Mouse (Mus musculus) liver, embryonic 14.5 days (tissue): ENCODE measurements at regions not wholly inside any gene's neighbourhood (a gene's known extent, or its start where the extent isn't known, plus 50 kb on each side); places are given as distances from the start of the nearest gene placed in this dataset.

Source experiments
- ATAC-seq: fragments of 200-750 bp; cut with Nextera tagmentation; 2 replicates; pipeline ENCODE4 v1.8.0; 2017; ENCODE audit warnings: moderate number of reproducible peaks, mild to moderate bottlenecking, moderate library complexity; ENCODE audit not compliant: insufficient read depth
- DNase-seq, 3 experiments: peaks; one replicate each; pipeline ENCODE4 v3.0.0-alpha.2; 2012 to 2013; ENCODE audit warnings: low read depth in 3 of 3, low spot score in 3 of 3
- H3K27ac ChIP-seq: fragments of 300-500 bp; sonication (generic); 2 replicates; pipeline ENCODE4 v1.5.1; 2014; ENCODE audit warnings: moderate library complexity, mild to moderate bottlenecking, control low read depth, inconsistent platforms
- H3K27me3 ChIP-seq: fragments of 300-500 bp; sonication (generic); 2 replicates; pipeline ENCODE4 v1.6.1; 2014; ENCODE audit warnings: mild to moderate bottlenecking, low read length, moderate library complexity; ENCODE audit not compliant: control insufficient read depth, insufficient read depth
- H3K36me3 ChIP-seq: fragments of 300-500 bp; sonication (generic); replicated peaks from 2 replicates; pipeline ENCODE4 v1.6.1; 2014; ENCODE audit warnings: low read depth; ENCODE audit not compliant: control insufficient read depth, insufficient read depth
- H3K4me1 ChIP-seq, 2 experiments: fragments of 200-500 bp in 1 of 2; fragments of 300-500 bp in 1 of 2; sonication (generic) in 1 of 2; replicated peaks; 2 replicates each; pipeline ENCODE4 v1.6.1; 2012 to 2014; ENCODE audit warnings: antibody characterized with exemption in 1 of 2, inconsistent platforms in 1 of 2, low read length in 1 of 2; ENCODE audit not compliant: control insufficient read depth in 2 of 2, insufficient read depth in 2 of 2
- H3K4me2 ChIP-seq: fragments of 300-500 bp; sonication (generic); 2 replicates; pipeline ENCODE4 v1.6.1; 2014; ENCODE audit warnings: low read depth, mild to moderate bottlenecking, control low read depth, moderate library complexity
- H3K4me3 ChIP-seq, 2 experiments: fragments of 200-500 bp in 1 of 2; fragments of 300-500 bp in 1 of 2; sonication (generic) in 1 of 2; 2 replicates each; pipeline ENCODE4 v1.5.1; 2012 to 2014; ENCODE audit warnings: low read depth in 2 of 2, low read length in 2 of 2, mild to moderate bottlenecking in 2 of 2, control low read depth in 1 of 2, inconsistent platforms in 1 of 2, moderate library complexity in 1 of 2; ENCODE audit not compliant: insufficient read depth in 1 of 2
- H3K9ac ChIP-seq: fragments of 300-500 bp; sonication (generic); replicated peaks from 2 replicates; pipeline ENCODE4 v1.6.1; 2014; ENCODE audit warnings: mild to moderate bottlenecking, control low read depth, moderate library complexity
- H3K9me3 ChIP-seq: fragments of 300-500 bp; sonication (generic); 2 replicates; pipeline ENCODE4 v1.6.1; 2016; ENCODE audit warnings: low read length, mixed read lengths; ENCODE audit not compliant: control insufficient read depth
- CTCF ChIP-seq: IDR thresholded peaks from 2 replicates; pipeline ENCODE4 v1.5.1; 2016; ENCODE audit warnings: antibody characterized with exemption, low read depth, control low read depth
- EP300 ChIP-seq: IDR thresholded peaks from 2 replicates; pipeline ENCODE4 v1.6.1; 2016; ENCODE audit warnings: antibody characterized with exemption, low read depth
- WGBS: fragments of 180-500 bp; shearing (Covaris S2); extraction: QIAGEN DNeasy Blood & Tissue Kit; methylation state at CpG from one replicate; pipeline ENCODE4 v1.1.7; 2014; ENCODE audit not compliant: insufficient replicate concordance; 5-methylcytosine and 5-hydroxymethylcytosine counted together

GRCm38 (mm10) chr1:61372581-61372980, 266.0 kb upstream of the Pard3b start:
- H3K4me3 ChIP-seq, result no peak overlapping the region
- H3K27me3 ChIP-seq, result no peaks in the 10 kb centered on the region
- H3K4me1 ChIP-seq, result peaks cover 0 to 21% of the 10 kb centered on the region in 2 experiments; a peak in 2 of 4 replicates
- ATAC-seq (peak; percentile 70), DNase-seq (peak in 2 of 3 experiments; percentile 17 to 28)
- no peaks in the 10 kb centered on the region; the same call in 1 of the 2 replicates for H3K9me3 ChIP-seq
- H3K36me3 ChIP-seq, result no peaks in the 10 kb centered on the region
- TF ChIP-seq CTCF (no peak), EP300 (peak; percentile 70)
- no peak overlapping the region for H3K9ac ChIP-seq
- peak overlapping the region; percentile 1; the same call in 1 of the 2 replicates for H3K27ac ChIP-seq
- WGBS, result 27% methylated on average over 4 of the region's 4 CpGs
- peak overlapping the region; percentile 22; the same call in 1 of the 2 replicates for H3K4me2 ChIP-seq

DNA sequence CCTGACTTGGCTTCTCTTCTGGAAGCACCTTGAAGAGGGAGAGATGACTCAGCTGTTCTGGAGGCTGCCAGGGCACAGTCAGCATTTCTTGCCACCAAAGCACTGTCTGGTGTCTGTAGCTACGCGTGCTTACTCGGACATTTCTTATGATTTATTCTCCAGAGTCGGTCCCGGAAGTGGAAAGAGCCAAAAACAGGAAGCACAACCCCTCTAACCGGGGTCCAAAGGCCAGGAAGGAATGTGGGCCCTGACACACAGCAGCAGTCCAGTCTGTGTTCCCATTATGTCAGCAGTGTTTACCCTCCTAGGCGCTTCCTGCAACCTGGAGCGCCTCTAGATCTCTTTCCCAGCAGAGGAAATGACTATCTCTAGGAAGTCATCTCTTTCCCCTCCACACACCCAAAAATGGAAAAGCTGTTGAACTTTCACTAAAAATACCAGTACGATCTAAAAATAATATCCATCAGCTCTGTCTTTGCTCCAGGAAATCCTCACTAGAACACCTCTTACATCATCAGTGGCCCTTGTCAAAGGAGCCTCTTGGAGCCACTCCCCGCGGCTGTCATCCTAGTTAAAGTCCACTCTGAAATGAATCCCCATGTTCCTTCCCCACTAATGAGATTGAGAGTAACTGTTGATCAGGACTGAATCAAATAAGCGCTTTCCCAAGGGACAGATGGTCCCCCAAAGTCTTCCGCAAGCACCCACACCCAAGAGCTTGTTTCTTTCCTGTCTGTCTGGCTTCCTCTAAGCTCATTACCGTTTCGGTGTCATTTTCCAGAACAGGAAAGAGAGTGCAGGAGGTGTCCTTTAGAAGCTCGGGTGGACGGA, 264.7 kb upstream of the Pard3b start:
- H3K4me3 ChIP-seq, result peak overlapping the region; percentile 4 to 8; a peak in 1 of 4 replicates
- H3K9me3 ChIP-seq, result no peaks in the 10 kb centered on the region; the same call in 1 of the 2 replicates
- H3K4me1 ChIP-seq, result peaks cover 0 to 21% of the 10 kb centered on the region in 2 experiments; a peak in 2 of 4 replicates
- H3K9ac ChIP-seq, result no peak overlapping the region
- H3K36me3 ChIP-seq, result no peaks in the 10 kb centered on the region
- ATAC-seq (peak; percentile 64), DNase-seq (peak in 1 of 3 experiments; percentile 17)
- H3K27ac ChIP-seq, result peak overlapping the region; percentile 51; the same call in 1 of the 2 replicates
- 27% methylated on average over 17 of the region's 17 CpGs for WGBS
- H3K4me2 ChIP-seq, result peak overlapping the region; percentile 8; the same call in 1 of the 2 replicates
- TF ChIP-seq CTCF (no peak), EP300 (no peak)
- H3K27me3 ChIP-seq, result no peaks in the 10 kb centered on the region

GRCm38 (mm10) chr1:61376417-61376816, 262.2 kb upstream of the Pard3b start:
- ATAC-seq, result peak; percentile 67
- no peak for DNase-seq
- Histone ChIP-seq H3K4me3 (peak overlapping the region in 1 of 2 experiments; percentile 34; a peak in 1 of 4 replicates), H3K4me2 (peak overlapping the region; percentile 55), H3K27ac (no peak overlapping the region), H3K9ac (no peak overlapping the region; the same call in 1 of the 2 replicates), H3K36me3 (no peaks in the 10 kb centered on the region), H3K4me1 (peaks cover 0 to 23% of the 10 kb centered on the region in 2 experiments; a peak in 2 of 4 replicates), H3K27me3 (no peaks in the 10 kb centered on the region), H3K9me3 (no peaks in the 10 kb centered on the region)
- TF ChIP-seq CTCF (no peak), EP300 (no peak)
- 46% methylated on average over 4 of the region's 4 CpGs for WGBS

- peaks cover 0 to 23% of the 10 kb centered on the region in 2 experiments; a peak in 2 of 4 replicates for H3K4me1 ChIP-seq
- no peaks in the 10 kb centered on the region for H3K27me3 ChIP-seq
- H3K4me3 ChIP-seq, result no peak overlapping the region
- H3K9me3 ChIP-seq, result no peaks in the 10 kb centered on the region
- no peak overlapping the region for H3K27ac ChIP-seq
- WGBS, result 3% methylated on average over 7 of the region's 7 CpGs
- no peak for ATAC-seq
- H3K36me3 ChIP-seq, result no peaks in the 10 kb centered on the region
- peak overlapping the region; percentile 55 for H3K4me2 ChIP-seq
- DNase-seq, result peak in 2 of 3 experiments; percentile 40 to 43
- TF ChIP-seq EP300, result no peak
- TF ChIP-seq CTCF, result peak; percentile 79
- H3K9ac ChIP-seq, result no peak overlapping the region
Observed at GRCm38 (mm10) chr1:61377070-61377469, 261.6 kb upstream of the Pard3b start.

GRCm38 (mm10) chr1:61378240-61378639, 260.4 kb upstream of the Pard3b start:
- H3K9ac ChIP-seq, result no peak overlapping the region
- H3K4me3 ChIP-seq, result no peak overlapping the region
- ATAC-seq (no peak), DNase-seq (no peak)
- H3K4me1 ChIP-seq, result peaks cover 0 to 22% of the 10 kb centered on the region in 2 experiments; a peak in 2 of 4 replicates
- no peaks in the 10 kb centered on the region for H3K27me3 ChIP-seq
- H3K4me2 ChIP-seq, result no peak overlapping the region
- WGBS, result 28% methylated on average over 8 of the region's 8 CpGs
- no peak for TF ChIP-seq CTCF
- TF ChIP-seq EP300, result no peak
- no peaks in the 10 kb centered on the region for H3K36me3 ChIP-seq
- H3K9me3 ChIP-seq, result no peaks in the 10 kb centered on the region
- no peak overlapping the region for H3K27ac ChIP-seq
